ENCODE assay signal across 34 mouse cellular contexts in the genomic region with DNA sequence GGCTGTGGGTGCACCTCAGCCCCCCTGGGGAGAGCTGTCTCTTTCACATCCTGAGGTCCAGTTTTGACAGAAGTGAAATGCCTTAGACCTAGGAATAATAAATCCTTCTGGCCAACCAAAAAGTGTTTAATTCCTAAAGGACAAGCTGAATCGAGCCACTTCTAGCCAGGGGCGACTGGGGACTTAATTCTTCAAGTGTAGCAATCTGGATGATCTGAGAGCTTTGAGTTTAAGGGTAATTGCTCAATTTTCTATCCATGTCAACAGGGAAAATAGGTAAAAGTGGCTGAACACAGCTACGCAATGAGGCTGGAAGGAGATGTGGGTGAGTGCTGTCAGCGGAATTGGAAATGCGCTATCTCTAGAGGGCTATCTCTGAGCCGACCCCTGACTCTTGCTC.
"Had no signal": no experiment of that assay in that cellular context is flagged by ENCODE, and none has a peak within 500 bp of the region (broad histone marks: within the 10 kb centered on the region; RNA-seq: fewer than 3 reads in every experiment).

No protein-coding gene starts in this region.

- H3K9me3 ChIP-seq: heart, embryonic 15.5 days; hindbrain, embryonic 10.5 days; hindbrain, embryonic 12.5 days; hindbrain, embryonic 13.5 days; hindbrain, embryonic 15.5 days; intestine, embryonic 15.5 days; kidney, embryonic 15.5 days had no signal

- H3K4me2 ChIP-seq: heart, embryonic 11.5 days; heart, embryonic 12.5 days; heart, embryonic 13.5 days; heart, embryonic 15.5 days; hindbrain, embryonic 12.5 days; hindbrain, embryonic 13.5 days; hindbrain, embryonic 14.5 days; hindbrain, embryonic 15.5 days; intestine, embryonic 15.5 days; kidney, embryonic 15.5 days had no signal

- H3K9ac ChIP-seq: heart, embryonic 12.5 days; heart, embryonic 13.5 days; heart, embryonic 15.5 days; hindbrain, embryonic 12.5 days; hindbrain, embryonic 13.5 days; hindbrain, embryonic 14.5 days; hindbrain, embryonic 15.5 days; intestine, embryonic 15.5 days; kidney, embryonic 15.5 days had no signal

- ATAC-seq: hindbrain, embryonic 16.5 days; inflammation-experienced regulatory T-cells, adult 6 months; intestine, embryonic 15.5 days; intestine, embryonic 16.5 days had no signal

- H3K27me3 ChIP-seq: heart, embryonic 12.5 days; heart, embryonic 13.5 days; heart, embryonic 15.5 days; hindbrain, embryonic 12.5 days; hindbrain, embryonic 13.5 days; hindbrain, embryonic 15.5 days; intestine, embryonic 15.5 days; kidney, embryonic 15.5 days had no signal

- DNase-seq: heart, postnatal 10 days; heart, postnatal 14 days; heart, postnatal 36 days; heart, postnatal 4 days; kidney, adult 11 months; kidney, adult 18-20 months; kidney, adult 2 months; kidney, adult 8-10 months; kidney, adult 9 months; kidney, postnatal 10 days; kidney, postnatal 14 days; kidney, postnatal 25 days; kidney, postnatal 36 days; kidney, postnatal 4 days; layer of hippocampus, adult 9-11 months; layer of hippocampus, postnatal 36 days had no signal

- H3K4me3 ChIP-seq: heart, embryonic 10.5 days; heart, embryonic 12.5 days; heart, embryonic 13.5 days; heart, embryonic 15.5 days; hindbrain, embryonic 10.5 days; hindbrain, embryonic 12.5 days; hindbrain, embryonic 13.5 days; hindbrain, embryonic 15.5 days; intestine, embryonic 15.5 days; kidney, embryonic 15.5 days; layer of hippocampus, adult 2 months; left cerebral cortex, adult 2 months had no signal

- H3K27ac ChIP-seq: heart, embryonic 13.5 days; heart, embryonic 15.5 days; hindbrain, embryonic 10.5 days; hindbrain, embryonic 12.5 days; hindbrain, embryonic 13.5 days; hindbrain, embryonic 14.5 days; hindbrain, embryonic 15.5 days; intestine, embryonic 15.5 days; kidney, embryonic 15.5 days; kidney, postnatal 0 days; layer of hippocampus, adult 2 months; left cerebral cortex, adult 2 months had no signal
